Mouse (Mus musculus) adrenal gland, postnatal 10 days (tissue): ENCODE data around the gene Gng11. TPM values are rescaled to one million over a fixed set of nuclear protein-coding genes. Genes with fewer than 3 reads are reported as not detected.

Source experiments
- DNase-seq: peaks from one replicate; pipeline ENCODE4 v3.0.0; 2021; ENCODE audit warnings: mixed read lengths
- long read RNA-seq, 2 experiments: library from polyadenylated mRNA; stranded (forward); transcript quantifications; one replicate each; pipeline ENCODE4 v2.0.0; 2021
- total RNA-seq, 2 experiments: library from RNA; stranded (reverse); gene quantifications; 2 replicates each; pipeline ENCODE4 v1.2.3; 2021

Gng11 gene
- total RNA-seq: 10 to 100 TPM; 65.8 to 74.1 TPM
- long read RNA-seq, experiment 1, transcript Gng11-201 (2 exons, 919 nt): major isoform, 70 of 87 reads
- long read RNA-seq, experiment 1, partial matches to known transcripts: 16 of 87 reads
- long read RNA-seq, experiment 1, other reads (novel, unspliced or antisense): 1 of 87 reads
- long read RNA-seq, experiment 2, transcript Gng11-201 (2 exons, 919 nt): major isoform, 80 of 96 reads
- long read RNA-seq, experiment 2, partial matches to known transcripts: 16 of 96 reads
- long read RNA-seq, experiment 2, other reads (novel, unspliced or antisense): 0 of 96 reads

GRCm38 (mm10) chr6:4003890-4004306 is at the start of gene Gng11:
Gene Gng11, plus strand, starts transcription at chr6:4003904.
- DNase-seq: peak; percentile 77

- no peak for DNase-seq
These were observed 48.7 kb upstream of the Gng11 start for GRCm38 (mm10) chr6:3954969-3955368.

- DNase-seq: peak; percentile 34
These were observed 35.8 kb upstream of the Gng11 start for GRCm38 (mm10) chr6:3967676-3968626.

GRCm38 (mm10) chr6:3973679-3974078 is 30.0 kb upstream of the Gng11 start:
- no peak for DNase-seq

- no peak for DNase-seq
These were observed 20.9 kb upstream of the Gng11 start for GRCm38 (mm10) chr6:3982661-3983284.

- DNase-seq: no peak
These were observed 15.0 kb upstream of the Gng11 start, which contains the start of gene Tfpi2 for GRCm38 (mm10) chr6:3988750-3989149. Gene Tfpi2, minus strand, starts transcription at chr6:3988919.

- no peak for DNase-seq
These were observed 10.2 kb upstream of the Gng11 start, which contains the start of gene Gngt1 for GRCm38 (mm10) chr6:3993492-3993891. Gene Gngt1, plus strand, starts transcription at chr6:3993792.

- DNase-seq: no peak
These were observed 5.6 kb upstream of the Gng11 start for GRCm38 (mm10) chr6:3998089-3998488.

- DNase-seq: no peak
These were observed 4.4 kb upstream of the Gng11 start for GRCm38 (mm10) chr6:3999296-3999695.

- DNase-seq: no peak
These were observed 3.0 kb upstream of the Gng11 start for GRCm38 (mm10) chr6:4000716-4001115.

GRCm38 (mm10) chr6:4003445-4003844 is 259 bp upstream of the Gng11 start:
- no peak for DNase-seq

- no peak for DNase-seq
These were observed 1.1 kb downstream of the Gng11 start for GRCm38 (mm10) chr6:4004808-4005207.

GRCm38 (mm10) chr6:4008501-4009040 is 4.9 kb downstream of the Gng11 start:
- DNase-seq: no peak

- DNase-seq: no peak
These were observed 5.8 kb downstream of the Gng11 start for GRCm38 (mm10) chr6:4009548-4009947.

- no peak for DNase-seq
These were observed 18.9 kb downstream of the Gng11 start for GRCm38 (mm10) chr6:4022645-4023044.

- no peak for DNase-seq
These were observed 22.7 kb downstream of the Gng11 start for GRCm38 (mm10) chr6:4026367-4026766.

- DNase-seq: peak; percentile 37
These were observed 27.3 kb downstream of the Gng11 start for GRCm38 (mm10) chr6:4030956-4031355.

- no peak for DNase-seq
These were observed 38.1 kb downstream of the Gng11 start for GRCm38 (mm10) chr6:4041821-4042220.

- DNase-seq: no peak
These were observed 43.5 kb downstream of the Gng11 start for GRCm38 (mm10) chr6:4047200-4047599.

GRCm38 (mm10) chr6:4052843-4053242 is 49.1 kb downstream of the Gng11 start:
- no peak for DNase-seq

GRCm38 (mm10) chr6:4054387-4054786 is 50.7 kb downstream of the Gng11 start:
- DNase-seq: no peak
